Mouse (Mus musculus) heart, embryonic 14.5 days (tissue): ENCODE results near the gene Prkaca. TPM values are rescaled to one million over a fixed set of nuclear protein-coding genes. Genes with fewer than 3 reads are reported as not detected.

Experiments
- ATAC-seq: fragments of 200-750 bp; cut with Nextera tagmentation; 2 replicates; pipeline ENCODE4 v1.8.0; 2017; ENCODE audit warnings: low read depth, moderate TSS enrichment; ENCODE audit not compliant: insufficient number of reproducible peaks, insufficient read depth, low FRiP score
- H3K27ac ChIP-seq, 2 experiments: fragments of 200-500 bp in 1 of 2; fragments of 300-500 bp in 1 of 2; sonication (generic) in 1 of 2; replicated peaks in 1 of 2; 2 replicates each; pipeline ENCODE4 v1.5.1; 2012 to 2014; ENCODE audit warnings: low read depth in 2 of 2, low read length in 2 of 2, control low read depth in 1 of 2, mild to moderate bottlenecking in 1 of 2, mixed read lengths in 1 of 2; ENCODE audit not compliant: control insufficient read depth in 1 of 2, insufficient read depth in 1 of 2
- H3K27me3 ChIP-seq: fragments of 300-500 bp; sonication (generic); 2 replicates; pipeline ENCODE4 v1.6.1; 2014; ENCODE audit warnings: mild to moderate bottlenecking, low read length, control low read depth; ENCODE audit not compliant: control insufficient read depth, insufficient read depth
- H3K36me3 ChIP-seq: fragments of 300-500 bp; sonication (generic); 2 replicates; pipeline ENCODE4 v1.6.1; 2014; ENCODE audit warnings: mild to moderate bottlenecking, control low read depth, low read length, mixed read lengths; ENCODE audit not compliant: control insufficient read depth, insufficient read depth
- H3K4me1 ChIP-seq, 2 experiments: fragments of 200-500 bp in 1 of 2; fragments of 300-500 bp in 1 of 2; sonication (generic) in 1 of 2; 2 replicates each; pipeline ENCODE4 v1.6.1; 2012 to 2014; ENCODE audit warnings: low read length in 2 of 2, control low read depth in 1 of 2, mixed read lengths in 1 of 2; ENCODE audit not compliant: control insufficient read depth in 2 of 2, insufficient read depth in 2 of 2
- H3K4me2 ChIP-seq: fragments of 300-500 bp; sonication (generic); 2 replicates; pipeline ENCODE4 v1.6.1; 2014; ENCODE audit warnings: mild to moderate bottlenecking, low read length
- H3K4me3 ChIP-seq, 2 experiments: fragments of 200-500 bp in 1 of 2; fragments of 300-500 bp in 1 of 2; sonication (generic) in 1 of 2; 2 replicates each; pipeline ENCODE4 v1.5.1; 2012 to 2014; ENCODE audit warnings: low read length in 2 of 2, mild to moderate bottlenecking in 2 of 2, control low read depth in 1 of 2, low read depth in 1 of 2, moderate library complexity in 1 of 2; ENCODE audit not compliant: control insufficient read depth in 1 of 2, insufficient read depth in 1 of 2
- H3K9ac ChIP-seq: fragments of 300-500 bp; sonication (generic); 2 replicates; pipeline ENCODE4 v1.6.1; 2014; ENCODE audit warnings: mild to moderate bottlenecking, low read length
- H3K9me3 ChIP-seq: fragments of 300-500 bp; sonication (generic); 2 replicates; pipeline ENCODE4 v1.6.1; 2016; ENCODE audit warnings: low read length, control low read depth; ENCODE audit not compliant: control insufficient read depth
- WGBS: fragments of 180-500 bp; shearing (Covaris S2); extraction: QIAGEN DNeasy Blood & Tissue Kit; methylation state at CpG from one replicate; pipeline ENCODE4 v1.1.7; 2014; 5-methylcytosine and 5-hydroxymethylcytosine counted together
- microRNA counts: library from miRNA; unstranded; fragments of <30 nt; microRNA quantifications from one replicate; lab custom pipeline; 2016
- microRNA-seq: library from miRNA; unstranded; fragments of <30 nt; microRNA quantifications from one replicate; pipeline ENCODE4, GENCODE M21; 2016
- polyA plus RNA-seq: library from polyadenylated mRNA; unstranded; fragments of >200 nt; fragmentation: Nextera tagmentation; extraction: Ambion mirVana; gene quantifications from 2 replicates; pipeline ENCODE4 v1.2.1, GENCODE M21; 2014

Gene Prkaca
- polyA plus RNA-seq, 1 experiment from 2014 or later = 211 TPM

DNA sequence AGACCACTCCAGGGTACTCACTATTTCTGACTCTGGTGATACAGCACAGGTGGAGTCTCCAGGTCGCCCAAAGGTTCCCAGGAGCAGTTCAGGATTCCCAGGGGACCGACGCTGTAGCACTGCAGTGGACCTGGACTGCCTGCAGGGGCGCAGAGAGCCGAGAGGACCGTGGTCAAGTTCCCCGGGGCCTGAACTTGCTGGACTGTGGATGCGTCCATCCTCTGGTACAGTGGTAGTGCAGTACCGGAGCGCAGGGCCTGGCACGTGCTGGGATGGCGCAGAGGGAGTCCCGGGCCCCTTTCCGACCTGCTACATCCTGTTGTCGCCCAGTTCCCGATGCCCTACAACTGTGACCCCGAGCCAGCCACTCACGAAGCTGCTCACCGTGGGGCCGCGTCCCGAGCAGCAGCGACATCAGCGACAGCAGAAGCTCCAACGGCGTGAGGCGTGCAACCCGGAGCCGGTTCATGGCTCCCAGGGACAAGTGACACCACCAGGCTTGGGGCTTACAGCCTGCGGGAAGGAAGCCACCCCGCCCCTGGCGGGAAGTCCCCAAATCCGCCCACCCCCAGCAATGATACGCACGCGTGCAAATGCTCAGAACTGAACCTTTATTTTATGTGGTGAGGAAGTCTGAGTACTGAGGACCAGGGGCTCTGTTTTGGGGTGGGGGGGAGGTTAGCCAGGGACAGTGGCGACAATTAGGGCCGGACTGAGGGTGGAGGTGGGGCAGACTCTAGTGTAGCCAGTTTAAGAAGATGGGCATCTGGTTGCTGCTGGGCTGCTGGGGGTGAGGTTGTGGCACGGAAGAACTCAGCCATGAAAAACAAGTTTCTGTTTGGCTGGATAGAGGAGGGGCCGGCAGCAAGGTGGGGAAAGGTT lies 69.5 kb downstream of the Prkaca start, which contains the start of gene Il27ra:
Gene Il27ra (minus strand): TSS at position 524 of the 882 bp plus-strand sequence.
- Histone ChIP-seq H3K9me3 (no peaks in the 10 kb centered on the region), H3K4me2 (peak within 1 kb of the TSS; percentile 79), H3K9ac (peak within 1 kb of the TSS; percentile 66), H3K36me3 (no peaks in the 10 kb centered on the region), H3K27ac (peak within 1 kb of the TSS; percentile 10 to 29; a peak in 1 of 4 replicates), H3K27me3 (peaks cover 31% of the 10 kb centered on the region), H3K4me1 (peaks cover 13 to 16% of the 10 kb centered on the region in 2 experiments; a peak in 3 of 4 replicates), H3K4me3 (peak within 1 kb of the TSS; percentile 44 to 56)
- 4% methylated on average over 38 of the region's 40 CpGs for WGBS
- peak; percentile 57 for ATAC-seq

DNA sequence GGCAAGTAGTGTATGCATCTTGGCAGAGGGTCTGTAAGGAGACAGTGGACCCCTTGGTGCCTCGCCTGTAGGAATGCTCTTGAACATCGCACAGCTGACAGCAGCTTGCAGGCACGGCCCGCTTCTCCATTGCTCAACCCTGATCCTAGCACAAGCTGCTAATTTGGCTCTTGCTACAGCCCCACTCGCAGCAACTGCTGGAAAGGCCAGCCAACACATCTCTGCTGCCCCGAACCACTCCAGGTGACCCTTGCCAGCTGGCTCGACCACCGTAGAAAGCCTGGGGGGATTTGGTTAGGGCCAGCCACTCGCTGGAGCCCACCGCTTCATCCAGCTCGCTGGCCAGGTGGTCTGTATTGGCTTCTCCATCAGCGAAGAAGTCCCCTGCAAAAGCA lies 70.2 kb downstream of the Prkaca start:
- peak overlapping the region; percentile 79 for H3K4me2 ChIP-seq
- H3K4me3 ChIP-seq = peak overlapping the region; percentile 44 to 56; a peak in 3 of 4 replicates
- peaks cover 31% of the 10 kb centered on the region for H3K27me3 ChIP-seq
- H3K4me1 ChIP-seq = peaks cover 11 to 16% of the 10 kb centered on the region in 2 experiments; a peak in 3 of 4 replicates
- H3K36me3 ChIP-seq = no peaks in the 10 kb centered on the region
- no peaks in the 10 kb centered on the region for H3K9me3 ChIP-seq
- 33% methylated on average over 12 of the region's 12 CpGs for WGBS
- ATAC-seq = no peak
- peak overlapping the region; percentile 66 for H3K9ac ChIP-seq
- H3K27ac ChIP-seq = no peak overlapping the region

DNA sequence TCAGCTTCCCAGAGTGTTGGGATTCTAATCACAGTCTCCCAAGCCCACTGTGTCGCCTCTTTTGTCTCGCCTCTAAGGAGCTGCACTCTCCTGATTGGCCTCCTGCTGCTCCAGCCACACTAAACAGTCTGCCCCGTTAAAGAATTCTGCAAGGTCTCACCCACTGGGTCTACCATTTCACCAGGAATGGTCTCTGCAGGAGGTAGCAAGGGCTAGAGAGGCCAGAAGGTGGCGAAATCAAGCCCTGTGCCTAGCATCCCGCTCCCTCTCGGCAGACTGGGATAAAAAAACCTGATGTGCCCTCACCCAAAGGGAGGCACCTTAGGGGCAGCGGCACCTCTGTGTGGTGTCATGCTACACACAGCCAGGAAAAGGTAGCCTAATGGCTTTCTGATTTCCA lies 71.3 kb downstream of the Prkaca start:
- no peaks in the 10 kb centered on the region for H3K36me3 ChIP-seq
- H3K27me3 ChIP-seq = peaks cover 31% of the 10 kb centered on the region
- no peak overlapping the region for H3K9ac ChIP-seq
- H3K4me1 ChIP-seq = peaks cover 11 to 16% of the 10 kb centered on the region in 2 experiments; a peak in 3 of 4 replicates
- ATAC-seq = no peak
- no peaks in the 10 kb centered on the region for H3K9me3 ChIP-seq
- no peak overlapping the region for H3K27ac ChIP-seq
- H3K4me2 ChIP-seq = 0 out of 2 replicates have a peak overlapping the region, but pooled peaks have one; percentile 47
- peak overlapping the region in 1 of 2 experiments; percentile 12; a peak in 2 of 4 replicates for H3K4me3 ChIP-seq
- 4% methylated on average over 7 of the region's 7 CpGs for WGBS

DNA sequence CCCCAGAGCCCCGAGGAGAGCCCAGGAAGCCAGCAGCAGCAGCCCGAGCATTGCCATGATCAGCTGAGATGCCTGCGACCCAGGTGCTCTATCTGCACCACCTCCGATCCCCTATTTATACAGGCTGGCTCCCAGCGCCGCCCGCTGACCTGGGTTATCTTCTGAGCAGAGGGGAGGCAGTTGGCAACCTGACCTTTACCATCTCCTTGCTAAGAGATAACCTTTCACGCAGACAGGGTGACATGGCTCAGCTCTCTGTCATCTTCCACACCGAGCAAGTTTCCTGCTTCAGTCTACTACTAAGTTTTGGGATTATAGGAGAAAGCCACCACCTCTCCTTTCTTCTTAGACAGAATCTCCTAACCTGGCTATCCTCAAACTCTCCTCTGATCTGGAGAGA lies 72.1 kb downstream of the Prkaca start, which contains the start of gene Rln3:
Gene Rln3 (minus strand): TSS at position 101 of the 400 bp plus-strand sequence.
- peak within 1 kb of the TSS; percentile 47 for H3K4me2 ChIP-seq

More for the DNA sequence above, 72.1 kb downstream of the Prkaca start, which contains the start of gene Rln3:
- no peak for ATAC-seq
- 5% methylated on average over 9 of the region's 9 CpGs for WGBS
- Histone ChIP-seq H3K9me3 (no peaks in the 10 kb centered on the region), H3K36me3 (no peaks in the 10 kb centered on the region), H3K4me1 (peaks cover 8 to 16% of the 10 kb centered on the region in 2 experiments; a peak in 3 of 4 replicates), H3K9ac (no peak within 1 kb of the TSS), H3K27ac (no peak within 1 kb of the TSS), H3K27me3 (peaks cover 31% of the 10 kb centered on the region), H3K4me3 (peak within 1 kb of the TSS in 1 of 2 experiments; percentile 12; a peak in 2 of 4 replicates)

MicroRNAs encoded within 50 kb of the gene (microRNA counts, 519-probe panel; counts per million panel counts)
- microRNA mmu-miR-1199 (lab: Ali Mortazavi, UCI) = 322 counts per million, percentile 70 among the panel's probes with 10 or more counts

Small RNA genes within 50 kb of the gene (microRNA-seq; reads per million reads assigned to microRNA genes)
- gene Gm44330 (not detected), gene Gm44450 (not detected), gene Mir1199 (0.84 reads per million), gene Mir8111 (3.1 reads per million, percentile 5 among the genes with 10 or more reads in this experiment)

Other genes with a start within 250 kb of the Prkaca start
- 35.6 and 35.9 TPM in 2 replicates for gene Adgre5, start 231.7 kb upstream of the Prkaca start, polyA plus RNA-seq
- 10.4 and 13.0 TPM in 2 replicates for gene Adgrl1, start 72.9 kb upstream of the Prkaca start, polyA plus RNA-seq
- 0.51 and 0.66 TPM in 2 replicates for gene Gm10644, start 17.8 kb upstream of the Prkaca start, polyA plus RNA-seq
- gene Asf1b, start 17.5 kb upstream of the Prkaca start, polyA plus RNA-seq = 57.2 and 60.7 TPM in 2 replicates
- 7.3 and 8.5 TPM in 2 replicates for gene Samd1, start 24.7 kb downstream of the Prkaca start, polyA plus RNA-seq
- gene 1700067K01Rik, start 28.5 kb downstream of the Prkaca start, polyA plus RNA-seq = 0.69 and 0.80 TPM in 2 replicates
- gene 2210011C24Rik, start 39.2 kb downstream of the Prkaca start, polyA plus RNA-seq = 0.16 and 0.20 TPM in 2 replicates
- 0.13 and 1.2 TPM in 2 replicates for gene Palm3, start 48.5 kb downstream of the Prkaca start, polyA plus RNA-seq
- gene Il27ra, start 69.6 kb downstream of the Prkaca start, polyA plus RNA-seq = 6.1 and 6.3 TPM in 2 replicates
- gene Rln3, start 72.0 kb downstream of the Prkaca start, polyA plus RNA-seq = not detected in 2 replicates
- gene Gm10643, start 92.1 kb downstream of the Prkaca start, polyA plus RNA-seq = 1.1 and 1.6 TPM in 2 replicates
- 6.1 and 6.3 TPM in 2 replicates for gene Rfx1, start 93.8 kb downstream of the Prkaca start, polyA plus RNA-seq
- gene Dcaf15, start 131.8 kb downstream of the Prkaca start, polyA plus RNA-seq = 6.3 and 6.4 TPM in 2 replicates
- gene Podnl1, start 153.0 kb downstream of the Prkaca start, polyA plus RNA-seq = 0.08 and 0.16 TPM in 2 replicates
- gene Cc2d1a, start 174.9 kb downstream of the Prkaca start, polyA plus RNA-seq = 9.3 and 11.8 TPM in 2 replicates
- gene 4930432K21Rik, start 175.0 kb downstream of the Prkaca start, polyA plus RNA-seq = 0.43 and 0.63 TPM in 2 replicates
- gene Nanos3, start 212.2 kb downstream of the Prkaca start, polyA plus RNA-seq = 2.4 and 3.8 TPM in 2 replicates